In genomic region chr7:40898711-40899375, GRCm38 (mm10) we compare ENCODE assay signal across 8 mouse cellular contexts. TPM values are rescaled to one million over a fixed set of nuclear protein-coding genes. Genes with fewer than 3 reads are reported as not detected.
DNase-seq lines count a peak whose midpoint lies in the region; ATAC-seq and TF ChIP-seq lines count a peak whose summit lies in the region.

No protein-coding gene starts in this region.

- peak overlapping the region; percentile 87 for H3K4me2 ChIP-seq in intestine, embryonic 15.5 days (replicated peaks)

- peaks cover 69% of the 10 kb centered on the region for H3K27me3 ChIP-seq in intestine, embryonic 15.5 days (replicated peaks)
- H3K27me3 ChIP-seq in liver, adult 2 months (ENCODE audit: control insufficient read depth, insufficient read depth, low read length), result peaks cover 21% of the 10 kb centered on the region

- no peaks in the 10 kb centered on the region for H3K9me3 ChIP-seq in intestine, embryonic 15.5 days

- WGBS in intestine, embryonic 15.5 days, result under 1% methylated on average over 68 of the region's 70 CpGs
- 1% methylated on average over 69 of the region's 70 CpGs for WGBS in liver, adult 2 months

- H3K4me1 ChIP-seq in intestine, embryonic 15.5 days (replicated peaks), result peaks cover 8% of the 10 kb centered on the region
- H3K4me1 ChIP-seq in liver, adult 2 months (ENCODE audit: control insufficient read depth, insufficient read depth, low read length), result no peaks in the 10 kb centered on the region

- H3K79me2 ChIP-seq in liver, adult 2 months (ENCODE audit: control insufficient read depth, insufficient read depth, low read length), result no peaks in the 10 kb centered on the region

- H3K36me3 ChIP-seq in intestine, embryonic 15.5 days, result no peaks in the 10 kb centered on the region
- H3K36me3 ChIP-seq in liver, adult 2 months (ENCODE audit: control insufficient read depth, insufficient read depth, low read length), result no peaks in the 10 kb centered on the region

- TF ChIP-seq CTCF in liver, adult 2 months (IDR thresholded peaks at IDR 0.05; ENCODE audit: low read depth, low read length), result no peak

- H3K27ac ChIP-seq in intestine, embryonic 15.5 days, result no peak overlapping the region
- H3K27ac ChIP-seq in liver, adult 2 months (replicated peaks; ENCODE audit: insufficient read depth, low read depth, low read length), result no peak overlapping the region

- peak overlapping the region; percentile 32 for H3K9ac ChIP-seq in intestine, embryonic 15.5 days
- H3K9ac ChIP-seq in liver, adult 2 months (ENCODE audit: low read depth, low read length), result no peak overlapping the region

- no peak for TF ChIP-seq POLR2A in liver, adult 2 months (IDR thresholded peaks at IDR 0.05; ENCODE audit: extremely low read depth, insufficient read depth, low read length)

- peak overlapping the region; percentile 43 for H3K4me3 ChIP-seq in intestine, embryonic 15.5 days (replicated peaks)
- peak overlapping the region; percentile 21; the same call in 1 of the 2 replicates for H3K4me3 ChIP-seq in liver, adult 2 months (ENCODE audit: insufficient read depth, low read depth, low read length)

- DNase-seq in cerebellum, postnatal 10 days, result peak; percentile 53 to 60
- no peak for DNase-seq in cerebellum, adult 8-10 months
- peak; percentile 3 for DNase-seq in urinary bladder, postnatal 14 days (ENCODE audit: low spot score)
- no peak for DNase-seq in urinary bladder, postnatal 25 days (ENCODE audit: low spot score)
- no peak for DNase-seq in liver, adult 2 months (ENCODE audit: extremely low read depth, low read depth, low spot score)
- peak; percentile 81 for DNase-seq in right cerebral cortex, postnatal 10 days (ENCODE audit: low spot score in 2 of 2)
- DNase-seq in T-cell, adult 2 months (ENCODE audit: low spot score), result no peak

- ATAC-seq in intestine, embryonic 15.5 days, result peak; percentile 48

RNA-seq across cellular contexts. Expression of gene Vstm2b, which starts 0.7 kb away (rescaled TPM):
- 0.49 and 0.75 TPM in 2 replicates for polyA plus RNA-seq in intestine, embryonic 15.5 days (2015; fragmentation: Nextera tagmentation; extraction: Ambion mirVana)
- total RNA-seq in liver, adult 2 months (2014; rRNA removed), result not detected in 2 replicates
- polyA plus RNA-seq in liver, adult 2 months (2012; rRNA removed), result not detected in 2 replicates

Comparison
In these comparisons a context has a peak if more than half of its experiments do, and no peak if none do; other contexts are left out.
1. DNase-seq: peak in cerebellum, postnatal 10 days (2 of 2), urinary bladder, postnatal 14 days (single experiment) and right cerebral cortex, postnatal 10 days (2 of 2); none in cerebellum, adult 8-10 months (single experiment), urinary bladder, postnatal 25 days (single experiment), liver, adult 2 months (single experiment) and T-cell, adult 2 months (single experiment).